Mouse (Mus musculus) stomach, embryonic 16.5 days (tissue): ENCODE measurements around the gene Cybc1. TPM values are rescaled to one million over a fixed set of nuclear protein-coding genes. Genes with fewer than 3 reads are reported as not detected.

Source experiments
- ATAC-seq: fragments of 200-750 bp; cut with Nextera tagmentation; 2 replicates; pipeline ENCODE4 v1.8.0; 2017; ENCODE audit warnings: moderate number of reproducible peaks, moderate TSS enrichment; ENCODE audit not compliant: insufficient read depth, low FRiP score
- H3K27ac ChIP-seq: fragments of 300-500 bp; sonication (generic); 2 replicates; pipeline ENCODE4 v1.5.1; 2014; ENCODE audit warnings: low read length
- H3K27me3 ChIP-seq: fragments of 300-500 bp; sonication (generic); 2 replicates; pipeline ENCODE4 v1.6.1; 2014; ENCODE audit warnings: low read length, control low read depth, mixed read lengths; ENCODE audit not compliant: control insufficient read depth, insufficient read depth
- H3K36me3 ChIP-seq: fragments of 300-500 bp; sonication (generic); 2 replicates; pipeline ENCODE4 v1.6.1; 2014; ENCODE audit warnings: low read length; ENCODE audit not compliant: control insufficient read depth, insufficient read depth
- H3K4me1 ChIP-seq: fragments of 300-500 bp; sonication (generic); 2 replicates; pipeline ENCODE4 v1.6.1; 2014; ENCODE audit warnings: low read length, control low read depth, mixed read lengths; ENCODE audit not compliant: control insufficient read depth, insufficient read depth
- H3K4me2 ChIP-seq: fragments of 300-500 bp; sonication (generic); 2 replicates; pipeline ENCODE4 v1.6.1; 2014; ENCODE audit warnings: low read depth, low read length, mixed read lengths
- H3K4me3 ChIP-seq: fragments of 300-500 bp; sonication (generic); replicated peaks from 2 replicates; pipeline ENCODE4 v1.5.1; 2014; ENCODE audit warnings: mild to moderate bottlenecking, low read length
- H3K9ac ChIP-seq: fragments of 300-500 bp; sonication (generic); 2 replicates; pipeline ENCODE4 v1.6.1; 2014; ENCODE audit warnings: low read length
- H3K9me3 ChIP-seq: fragments of 300-500 bp; sonication (generic); replicated peaks from 2 replicates; pipeline ENCODE4 v1.6.1; 2016; ENCODE audit warnings: low read length, control low read depth; ENCODE audit not compliant: control insufficient read depth
- WGBS: fragments of 180-500 bp; shearing (Covaris S2); extraction: QIAGEN DNeasy Blood & Tissue Kit; methylation state at CpG from one replicate; pipeline ENCODE4 v1.1.7; 2014; 5-methylcytosine and 5-hydroxymethylcytosine counted together
- polyA plus RNA-seq: library from polyadenylated mRNA; unstranded; fragments of >200 nt; fragmentation: Nextera tagmentation; extraction: Ambion mirVana; gene quantifications from 2 replicates; pipeline ENCODE4 v1.2.1, GENCODE M21; 2015

Cybc1 gene
- polyA plus RNA-seq, 1 experiment from 2014 or later = 37.9 TPM

- ATAC-seq = peak; percentile 25
- Histone ChIP-seq H3K4me1 (peaks cover 23% of the 10 kb centered on the region), H3K9ac (peak overlapping the region; percentile 88), H3K27me3 (no peaks in the 10 kb centered on the region), H3K27ac (peak overlapping the region; percentile 95), H3K9me3 (no peaks in the 10 kb centered on the region), H3K4me3 (peak overlapping the region; percentile 90), H3K4me2 (peak overlapping the region; percentile 65), H3K36me3 (peaks cover 6% of the 10 kb centered on the region; the same call in 1 of the 2 replicates)
- 3% methylated on average over 28 of the region's 28 CpGs for WGBS
Observed at GRCm38 (mm10) chr11:121237345-121238128, 8.4 kb upstream of the Cybc1 start.

- Histone ChIP-seq H3K4me1 (peaks cover 23% of the 10 kb centered on the region), H3K36me3 (no peaks in the 10 kb centered on the region), H3K4me3 (peak within 1 kb of the TSS; percentile 90), H3K9ac (peak within 1 kb of the TSS; percentile 88), H3K27ac (peak within 1 kb of the TSS; percentile 99), H3K4me2 (peak within 1 kb of the TSS; percentile 65), H3K27me3 (no peaks in the 10 kb centered on the region), H3K9me3 (no peaks in the 10 kb centered on the region)
- WGBS = under 1% methylated on average over 50 of the region's 50 CpGs
- peak; percentile 99 for ATAC-seq
Observed at GRCm38 (mm10) chr11:121236564-121237344, 7.6 kb upstream of the Cybc1 start, which contains the start of gene Narf. Gene Narf (plus strand): TSS chr11:121237253.

- Histone ChIP-seq H3K27me3 (no peaks in the 10 kb centered on the region), H3K4me1 (peaks cover 23% of the 10 kb centered on the region), H3K27ac (peak overlapping the region; percentile 99), H3K9ac (no peak overlapping the region), H3K4me2 (peak overlapping the region; percentile 62; the same call in 1 of the 2 replicates), H3K36me3 (no peaks in the 10 kb centered on the region), H3K9me3 (no peaks in the 10 kb centered on the region), H3K4me3 (no peak overlapping the region)
- WGBS = 26% methylated on average over 9 of the region's 9 CpGs
- ATAC-seq = no peak
Observed at GRCm38 (mm10) chr11:121235475-121236238, 6.5 kb upstream of the Cybc1 start.

- Histone ChIP-seq H3K4me3 (no peak overlapping the region), H3K9ac (no peak overlapping the region), H3K36me3 (no peaks in the 10 kb centered on the region), H3K4me1 (peaks cover 21% of the 10 kb centered on the region), H3K9me3 (no peaks in the 10 kb centered on the region), H3K27me3 (no peaks in the 10 kb centered on the region), H3K4me2 (no peak overlapping the region), H3K27ac (no peak overlapping the region)
- ATAC-seq = no peak
- 36% methylated on average over 4 of the region's 4 CpGs for WGBS
Observed at GRCm38 (mm10) chr11:121232706-121233105, 3.6 kb upstream of the Cybc1 start.

- H3K27me3 ChIP-seq = no peaks in the 10 kb centered on the region
- H3K27ac ChIP-seq = no peak overlapping the region
- 53% methylated on average over 4 of the region's 4 CpGs for WGBS
- no peak overlapping the region for H3K4me2 ChIP-seq
- H3K9me3 ChIP-seq = no peaks in the 10 kb centered on the region
- no peaks in the 10 kb centered on the region for H3K36me3 ChIP-seq
- no peak for ATAC-seq
- peak overlapping the region; percentile 49; the same call in 1 of the 2 replicates for H3K9ac ChIP-seq
- peaks cover 25% of the 10 kb centered on the region for H3K4me1 ChIP-seq
- no peak overlapping the region for H3K4me3 ChIP-seq
Observed at GRCm38 (mm10) chr11:121231628-121232291, 2.6 kb upstream of the Cybc1 start.

- H3K36me3 ChIP-seq = no peaks in the 10 kb centered on the region
Observed at GRCm38 (mm10) chr11:121231191-121231590, 2.1 kb upstream of the Cybc1 start.

GRCm38 (mm10) chr11:121228129-121229017 lies 749 bp downstream of the Cybc1 start:
- ATAC-seq = no peak
- H3K4me2 ChIP-seq = peak overlapping the region; percentile 67

More at GRCm38 (mm10) chr11:121231191-121231590, 2.1 kb upstream of the Cybc1 start:
- Histone ChIP-seq H3K4me1 (peaks cover 27% of the 10 kb centered on the region), H3K27me3 (no peaks in the 10 kb centered on the region), H3K27ac (no peak overlapping the region), H3K9me3 (no peaks in the 10 kb centered on the region), H3K9ac (no peak overlapping the region; the same call in 1 of the 2 replicates), H3K4me2 (no peak overlapping the region), H3K4me3 (no peak overlapping the region)
- 66% methylated on average over 4 of the region's 4 CpGs for WGBS
- ATAC-seq = no peak

More at GRCm38 (mm10) chr11:121228129-121229017, 749 bp downstream of the Cybc1 start:
- WGBS = 19% methylated on average over 21 of the region's 21 CpGs
- peak overlapping the region; percentile 81 for H3K4me3 ChIP-seq
- H3K9me3 ChIP-seq = no peaks in the 10 kb centered on the region
- H3K27ac ChIP-seq = peak overlapping the region; percentile 80
- H3K27me3 ChIP-seq = no peaks in the 10 kb centered on the region
- peaks cover 15% of the 10 kb centered on the region for H3K36me3 ChIP-seq
- H3K9ac ChIP-seq = peak overlapping the region; percentile 82
- H3K4me1 ChIP-seq = peaks cover 26% of the 10 kb centered on the region
